Mouse (Mus musculus) thymus, postnatal 4 days (tissue): ENCODE results near the gene Ints1.

Experiments used
- DNase-seq: peaks from one replicate; pipeline ENCODE4 v3.0.0; 2021

The Ints1 gene

DNA sequence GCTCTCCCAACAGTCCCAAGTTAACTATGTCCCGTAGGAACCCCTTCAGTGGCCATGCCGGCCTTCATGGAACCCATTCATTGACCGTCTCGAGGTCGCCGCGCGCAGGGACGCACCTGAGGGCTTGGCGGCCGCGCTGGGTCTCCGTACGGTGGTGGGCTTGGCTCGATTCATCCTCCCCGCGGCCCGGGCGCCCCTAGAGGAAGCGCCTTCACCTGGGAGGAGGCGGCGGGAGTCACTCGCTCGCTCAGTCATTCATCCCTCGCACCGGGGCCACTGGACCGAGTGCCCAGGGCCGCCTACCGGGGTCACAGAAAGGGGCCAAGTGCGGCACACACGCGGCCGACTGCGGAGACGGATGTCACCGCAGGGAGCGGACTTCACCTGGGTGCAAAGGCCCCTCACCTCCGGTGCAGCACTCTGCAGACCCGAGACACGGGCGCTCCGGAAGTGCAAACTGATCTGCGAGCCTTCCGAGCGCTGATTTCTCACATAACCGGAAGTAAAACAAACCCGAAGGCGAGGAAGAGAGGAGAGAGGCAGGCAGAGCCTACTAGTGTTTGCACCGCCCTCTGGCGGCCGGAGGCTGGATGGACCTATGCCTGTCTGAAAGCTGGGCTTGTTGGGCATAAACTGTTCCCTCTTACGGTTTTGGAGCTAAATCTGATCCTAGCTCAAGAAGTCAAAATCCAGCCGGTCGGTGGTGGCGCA lies at the start of gene Ints1:
Gene Ints1, minus strand, starts transcription at position 459 of the 711 bp plus-strand sequence.
- DNase-seq = peak; percentile 99

DNA sequence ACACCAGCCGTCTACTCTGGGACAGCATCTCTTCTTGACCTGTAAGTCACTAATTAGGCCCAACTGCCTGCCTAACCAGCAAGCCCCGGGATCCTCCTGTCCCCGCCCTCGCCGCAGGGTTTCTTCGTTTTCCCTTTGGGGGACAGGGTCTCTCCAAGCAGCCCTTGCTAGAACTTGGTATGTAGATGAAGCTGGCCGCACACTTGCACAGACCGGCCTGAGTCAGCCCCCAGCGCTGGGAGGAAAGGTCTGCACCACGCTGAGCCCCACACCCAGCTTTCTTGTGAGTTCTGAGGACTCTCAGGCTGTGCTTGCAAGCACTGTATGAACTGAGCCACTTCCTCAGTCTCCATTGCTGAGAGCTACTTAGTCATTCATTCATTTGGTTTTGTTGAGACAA lies 49.1 kb upstream of the Ints1 start:
- no peak for DNase-seq

- no peak for DNase-seq
These were observed 46.3 kb upstream of the Ints1 start for GRCm38 (mm10) chr5:139821466-139822459.

DNA sequence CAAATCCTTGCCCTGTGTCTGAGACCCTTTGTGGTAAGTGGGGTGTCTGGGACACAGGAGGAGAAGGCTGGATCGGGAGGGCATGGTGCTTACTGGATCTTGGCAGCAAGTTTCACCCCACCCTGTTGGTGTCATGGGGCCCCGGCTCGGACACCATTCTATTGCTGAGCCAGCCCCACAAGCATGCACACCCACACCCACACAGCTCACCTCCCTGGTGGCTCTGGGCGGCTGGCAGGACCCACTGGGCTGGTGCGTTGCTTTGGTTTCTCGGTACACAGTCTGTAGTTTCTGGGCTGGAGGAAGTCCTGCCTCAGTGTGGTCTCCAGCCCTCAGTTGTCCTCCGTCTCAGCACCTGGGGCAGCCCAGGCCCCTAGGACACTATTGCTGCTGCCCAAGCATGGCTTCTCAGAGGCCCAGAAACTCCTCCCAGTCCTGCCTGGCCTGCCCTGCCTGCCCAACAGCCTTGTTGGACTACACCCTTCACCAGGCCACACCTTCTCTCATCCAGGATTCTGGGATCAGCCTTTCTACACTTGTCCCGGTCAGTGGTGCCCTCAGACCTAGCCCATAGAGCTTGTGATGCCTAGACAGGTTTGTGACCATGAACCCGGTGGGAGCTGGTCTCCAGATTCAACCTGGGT lies 44.2 kb upstream of the Ints1 start, which contains the start of gene Tmem184a:
Gene Tmem184a, minus strand, starts transcription at position 380 of the 644 bp plus-strand sequence.
- DNase-seq = no peak

GRCm38 (mm10) chr5:139818801-139819200 lies 43.3 kb upstream of the Ints1 start:
- peak; percentile 80 for DNase-seq

GRCm38 (mm10) chr5:139818056-139818455 lies 42.6 kb upstream of the Ints1 start:
- DNase-seq = no peak

GRCm38 (mm10) chr5:139817292-139817691 lies 41.8 kb upstream of the Ints1 start:
- peak; percentile 59 for DNase-seq

GRCm38 (mm10) chr5:139816445-139816844 lies 41.0 kb upstream of the Ints1 start:
- no peak for DNase-seq

- DNase-seq = no peak
These were observed 40.5 kb upstream of the Ints1 start for GRCm38 (mm10) chr5:139815964-139816363.

DNA sequence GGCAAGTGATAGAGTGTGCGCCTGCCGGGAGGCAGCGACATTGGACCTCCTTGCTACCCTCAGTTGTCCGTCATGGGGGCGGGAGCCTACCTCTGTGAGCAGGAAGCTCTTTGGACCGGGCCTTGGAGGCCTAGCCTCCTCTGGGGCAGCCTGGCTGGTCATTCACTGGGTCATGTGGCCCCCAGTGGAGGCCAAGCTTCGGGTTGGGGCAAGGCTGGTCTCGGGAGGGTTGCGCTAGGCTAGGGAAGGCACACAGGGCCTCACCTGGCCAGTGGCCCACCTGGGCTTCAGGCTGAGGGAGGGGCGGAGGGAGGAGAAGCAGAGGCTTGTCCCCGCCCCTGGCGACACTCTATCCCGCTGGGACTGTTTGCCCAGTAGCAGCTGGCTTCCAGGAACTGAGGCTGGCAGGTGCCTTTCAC lies 38.5 kb upstream of the Ints1 start:
- no peak for DNase-seq

DNA sequence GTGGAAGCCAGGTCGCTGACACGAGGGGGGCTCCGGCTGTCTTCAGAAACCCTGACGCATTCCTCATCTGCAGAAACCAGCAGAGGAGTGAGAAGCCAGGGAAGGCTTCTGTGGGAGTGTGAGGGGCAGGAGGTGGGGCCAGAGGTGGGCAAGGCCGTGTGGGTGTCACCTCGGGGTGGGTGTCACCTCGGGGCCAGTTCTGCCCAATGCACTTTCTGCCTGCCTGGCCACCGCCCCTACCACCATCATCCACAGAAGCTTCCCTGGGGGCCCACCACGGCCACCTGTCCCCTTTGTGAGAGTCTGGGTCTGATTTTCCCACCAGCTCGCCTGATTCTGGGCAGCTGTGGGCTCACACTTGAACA lies 37.6 kb upstream of the Ints1 start:
- DNase-seq = no peak

- no peak for DNase-seq
These were observed 37.1 kb upstream of the Ints1 start for GRCm38 (mm10) chr5:139812398-139813125.

DNA sequence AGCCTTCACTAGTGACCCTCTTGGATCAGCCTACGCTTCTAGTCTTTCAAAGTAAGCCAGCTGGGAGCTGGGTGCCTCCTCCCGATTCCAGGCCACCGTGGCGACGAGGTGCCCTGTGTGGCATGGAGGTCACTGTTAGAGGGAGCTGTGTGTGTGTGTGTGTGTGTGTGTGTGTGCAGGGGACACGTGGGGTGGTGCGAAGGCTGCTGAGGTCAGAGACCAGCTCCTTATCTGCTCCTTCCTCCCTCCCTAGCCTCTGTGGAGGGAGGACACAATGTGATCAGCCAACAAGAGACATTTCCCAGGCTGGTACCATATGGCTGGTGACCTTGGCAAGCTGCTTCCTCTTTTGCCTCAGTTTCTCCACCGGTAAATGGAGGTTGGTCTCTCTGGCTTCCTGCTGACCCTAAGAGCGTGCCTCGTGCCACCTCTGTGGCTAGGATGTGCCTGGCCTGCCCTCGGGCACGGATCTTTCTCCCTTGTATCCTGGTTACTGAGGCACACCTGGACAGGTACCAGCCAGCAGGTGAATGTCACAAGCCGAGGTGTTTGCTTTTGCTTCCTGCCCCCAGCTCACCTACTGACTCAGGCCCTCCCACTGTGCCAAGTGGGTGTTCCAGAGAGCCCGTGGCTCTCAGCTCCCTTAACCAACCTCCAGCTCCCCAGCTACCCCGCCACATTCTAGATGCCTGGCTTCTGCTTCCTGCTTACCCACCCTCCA lies 36.4 kb upstream of the Ints1 start:
- no peak for DNase-seq

DNA sequence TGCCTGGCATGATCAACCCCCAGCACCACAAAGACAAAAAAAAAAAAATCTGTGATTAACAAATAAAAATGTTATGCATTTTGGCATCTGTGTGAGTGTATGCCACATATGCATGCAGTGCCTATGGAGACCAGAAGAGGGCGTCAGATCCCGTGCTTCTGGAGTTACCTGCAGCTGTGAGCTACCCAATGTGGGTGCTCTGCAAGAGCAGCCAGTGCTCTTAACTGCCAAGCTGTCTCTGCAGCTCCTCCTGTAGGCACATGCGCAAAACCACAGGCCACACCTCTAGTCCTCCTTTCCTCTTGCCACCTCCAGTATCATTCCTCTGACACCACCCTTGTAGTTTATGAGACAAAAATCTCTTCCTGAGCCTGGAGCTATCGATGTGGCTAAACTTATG lies 33.9 kb upstream of the Ints1 start:
- DNase-seq = peak; percentile 54

DNA sequence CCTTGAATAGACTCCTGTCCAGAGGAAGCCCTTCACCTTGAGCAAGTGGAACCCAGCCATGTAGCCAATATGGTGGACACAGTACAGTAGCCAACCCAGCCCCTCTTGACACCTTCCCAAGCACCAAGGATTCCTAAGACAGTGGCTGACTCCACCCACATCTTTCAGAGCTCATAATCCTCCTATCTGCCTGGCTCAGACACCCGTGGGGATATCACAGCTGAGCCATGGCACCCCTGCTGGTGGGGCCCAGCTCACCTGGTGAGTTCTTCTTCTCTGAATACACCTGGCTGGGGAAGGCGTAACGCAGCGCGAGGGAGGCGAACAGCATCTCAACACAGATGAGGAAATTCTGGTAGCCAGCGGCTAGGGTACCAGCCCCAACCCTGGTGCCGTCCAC lies 30.4 kb upstream of the Ints1 start:
- DNase-seq = no peak

- DNase-seq = no peak
These were observed 29.2 kb upstream of the Ints1 start for GRCm38 (mm10) chr5:139804573-139805111.

- no peak for DNase-seq
These were observed 28.7 kb upstream of the Ints1 start for GRCm38 (mm10) chr5:139804107-139804551.

GRCm38 (mm10) chr5:139803601-139804102 lies 28.2 kb upstream of the Ints1 start:
- peak; percentile 76 for DNase-seq

DNA sequence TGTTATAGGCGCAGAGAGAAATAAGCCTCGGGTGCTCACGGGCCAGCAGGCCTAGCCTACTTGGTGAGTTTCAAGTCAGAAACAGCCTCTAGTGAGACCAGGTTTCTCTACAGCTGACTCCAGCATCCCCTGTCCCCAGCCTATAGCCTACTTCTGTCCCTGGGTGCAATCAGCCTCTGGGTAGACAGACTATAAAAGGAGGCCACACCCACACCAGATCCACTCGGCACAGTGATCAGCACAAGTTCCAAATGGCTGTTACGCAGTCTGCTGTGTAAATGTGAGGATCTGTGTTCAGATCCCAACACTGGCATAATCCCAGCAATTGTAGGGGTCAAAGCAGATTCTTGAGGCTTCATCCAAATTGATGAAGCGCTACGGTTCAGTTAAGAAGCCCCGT lies 27.7 kb upstream of the Ints1 start:
- no peak for DNase-seq

- DNase-seq = no peak
These were observed 26.4 kb upstream of the Ints1 start for GRCm38 (mm10) chr5:139801880-139802279.

DNA sequence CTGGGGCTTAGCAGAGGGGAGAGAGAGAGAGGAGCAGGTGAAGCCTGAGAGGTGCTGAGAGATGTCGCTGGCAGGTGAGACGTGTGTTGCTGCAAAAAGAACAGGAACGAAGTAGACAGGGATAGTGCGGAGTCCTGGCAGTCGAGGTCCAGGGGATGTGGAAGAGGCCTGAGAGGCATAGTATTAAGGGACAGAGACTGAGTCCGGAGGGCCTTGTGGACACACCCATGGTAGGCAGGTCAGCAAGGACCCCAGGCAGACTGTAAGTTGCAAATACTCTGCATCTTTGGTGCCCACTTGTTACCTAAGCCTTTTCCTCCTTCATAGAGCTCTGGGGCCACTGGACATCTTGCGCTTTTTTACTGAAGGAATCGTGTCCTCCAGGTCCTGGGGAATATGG lies 25.8 kb upstream of the Ints1 start:
- DNase-seq = no peak
